Mouse (Mus musculus) stomach, embryonic 14.5 days (tissue): Measurements from ENCODE around the gene Psmd3. TPM values are rescaled to one million over a fixed set of nuclear protein-coding genes. Genes with fewer than 3 reads are reported as not detected.

Experiments used
- ATAC-seq: fragments of 200-750 bp; cut with Nextera tagmentation; 2 replicates; pipeline ENCODE4 v1.8.0; 2017; ENCODE audit warnings: low read depth, moderate TSS enrichment; ENCODE audit not compliant: insufficient number of reproducible peaks, insufficient read depth, low FRiP score
- H3K27ac ChIP-seq: fragments of 300-500 bp; sonication (generic); 2 replicates; pipeline ENCODE4 v1.5.1; 2014; ENCODE audit warnings: mild to moderate bottlenecking, low read length, moderate library complexity, mixed read lengths
- H3K27me3 ChIP-seq: fragments of 300-500 bp; sonication (generic); 2 replicates; pipeline ENCODE4 v1.6.1; 2014; ENCODE audit warnings: low read length, control low read depth, mixed read lengths; ENCODE audit not compliant: control insufficient read depth, insufficient read depth
- H3K36me3 ChIP-seq: fragments of 300-500 bp; sonication (generic); 2 replicates; pipeline ENCODE4 v1.6.1; 2014; ENCODE audit warnings: mild to moderate bottlenecking, control low read depth, low read length, moderate library complexity, mixed read lengths; ENCODE audit not compliant: control insufficient read depth, insufficient read depth
- H3K4me1 ChIP-seq: fragments of 300-500 bp; sonication (generic); 2 replicates; pipeline ENCODE4 v1.6.1; 2014; ENCODE audit warnings: low read length, control low read depth, mixed read lengths; ENCODE audit not compliant: control insufficient read depth, insufficient read depth
- H3K4me2 ChIP-seq: fragments of 300-500 bp; sonication (generic); replicated peaks from 2 replicates; pipeline ENCODE4 v1.6.1; 2014; ENCODE audit warnings: low read depth, low read length, control low read depth
- H3K4me3 ChIP-seq: fragments of 300-500 bp; sonication (generic); 2 replicates; pipeline ENCODE4 v1.5.1; 2014; ENCODE audit warnings: low read depth, low read length, control low read depth
- H3K9ac ChIP-seq: fragments of 300-500 bp; sonication (generic); replicated peaks from 2 replicates; pipeline ENCODE4 v1.6.1; 2014; ENCODE audit warnings: low read depth, mild to moderate bottlenecking, control low read depth, low read length, moderate library complexity, mixed read lengths
- H3K9me3 ChIP-seq: fragments of 300-500 bp; sonication (generic); 2 replicates; pipeline ENCODE4 v1.6.1; 2016; ENCODE audit warnings: low read depth, low read length, control low read depth; ENCODE audit not compliant: control insufficient read depth
- WGBS: fragments of 180-500 bp; shearing (Covaris S2); extraction: QIAGEN DNeasy Blood & Tissue Kit; methylation state at CpG from one replicate; pipeline ENCODE4 v1.1.7; 2014; 5-methylcytosine and 5-hydroxymethylcytosine counted together
- polyA plus RNA-seq: library from polyadenylated mRNA; unstranded; fragments of >200 nt; fragmentation: Nextera tagmentation; extraction: Ambion mirVana; gene quantifications from 2 replicates; pipeline ENCODE4 v1.2.1, GENCODE M21; 2014

Psmd3 gene
- polyA plus RNA-seq, 1 experiment from 2014 or later: 126 TPM

DNA sequence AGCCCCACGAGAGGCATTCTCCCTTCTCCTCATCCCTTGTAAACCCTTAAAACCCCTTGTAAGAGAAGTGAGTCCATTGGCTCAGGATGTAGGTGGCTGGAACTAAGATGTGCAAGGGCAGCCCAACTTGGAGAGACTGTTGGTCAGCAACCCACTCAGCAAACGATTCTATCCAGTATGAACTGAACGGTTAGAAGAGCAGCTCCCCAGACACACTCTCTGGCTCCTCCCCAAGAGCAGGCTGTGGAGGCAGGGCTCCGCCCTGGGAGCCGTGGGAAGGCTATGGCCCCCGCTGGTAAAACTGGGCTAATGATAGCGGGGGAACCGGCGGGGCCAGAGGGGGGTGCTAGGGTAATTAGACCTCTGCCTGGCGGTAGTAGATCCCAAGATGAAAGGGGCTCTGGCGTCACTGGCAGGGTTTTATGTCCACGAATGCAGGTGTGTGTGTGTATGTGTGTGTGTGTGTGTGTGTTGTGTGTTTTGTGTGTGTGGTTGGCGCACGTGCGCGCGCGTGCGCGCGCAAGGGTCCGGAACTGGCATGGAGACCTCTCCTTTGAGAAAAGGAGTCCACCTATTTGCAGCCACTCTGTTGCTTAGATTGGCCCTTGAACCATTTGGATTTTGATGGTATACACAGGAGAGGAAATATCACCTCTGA, 58.2 kb downstream of the Psmd3 start, which contains the start of gene Thra:
Thra (plus strand) TSS at position 246 of the 658 bp plus-strand sequence.
- Histone ChIP-seq H3K27ac (peak within 1 kb of the TSS; percentile 97), H3K9me3 (no peaks in the 10 kb centered on the region), H3K4me2 (peak within 1 kb of the TSS; percentile 84), H3K27me3 (no peaks in the 10 kb centered on the region), H3K4me3 (peak within 1 kb of the TSS; percentile 97), H3K4me1 (peaks cover 40% of the 10 kb centered on the region), H3K36me3 (no peaks in the 10 kb centered on the region), H3K9ac (peak within 1 kb of the TSS; percentile 89)
- peak; percentile 78 for ATAC-seq
- WGBS: under 1% methylated on average over 22 of the region's 22 CpGs

DNA sequence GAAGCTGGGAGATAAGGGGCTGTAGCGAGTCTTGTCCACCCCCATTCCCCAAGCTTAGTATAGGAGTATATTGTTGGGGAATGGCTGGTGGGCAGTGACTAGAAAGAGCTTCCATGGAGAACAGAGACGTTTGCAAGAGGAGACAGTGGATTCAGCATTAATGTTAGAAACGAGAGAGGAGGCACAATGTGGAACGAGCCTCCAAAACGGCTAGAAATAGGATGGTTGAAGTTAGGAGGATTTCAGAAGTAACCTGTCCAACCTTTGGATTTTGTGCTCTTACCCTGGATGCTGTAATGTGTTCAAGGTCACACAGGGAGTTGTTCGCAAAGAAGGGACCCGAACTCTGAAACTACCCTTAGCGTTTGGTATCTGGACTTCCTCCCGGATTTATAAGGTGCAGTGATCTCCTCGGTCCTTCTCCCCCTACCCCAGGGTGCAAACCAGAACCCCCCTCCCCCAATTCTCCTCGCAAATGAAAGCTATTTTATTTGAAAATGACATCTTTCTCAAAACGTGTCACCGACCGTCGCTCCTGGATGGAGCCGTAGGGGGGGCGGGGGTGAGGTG, 58.8 kb downstream of the Psmd3 start:
- H3K27me3 ChIP-seq: no peaks in the 10 kb centered on the region
- peak overlapping the region; percentile 89 for H3K9ac ChIP-seq
- peak overlapping the region; percentile 97 for H3K27ac ChIP-seq
- no peak for ATAC-seq
- no peaks in the 10 kb centered on the region for H3K36me3 ChIP-seq
- under 1% methylated on average over 17 of the region's 17 CpGs for WGBS
- peak overlapping the region; percentile 97 for H3K4me3 ChIP-seq
- H3K4me2 ChIP-seq: peak overlapping the region; percentile 84
- H3K9me3 ChIP-seq: no peaks in the 10 kb centered on the region
- H3K4me1 ChIP-seq: peaks cover 46% of the 10 kb centered on the region

DNA sequence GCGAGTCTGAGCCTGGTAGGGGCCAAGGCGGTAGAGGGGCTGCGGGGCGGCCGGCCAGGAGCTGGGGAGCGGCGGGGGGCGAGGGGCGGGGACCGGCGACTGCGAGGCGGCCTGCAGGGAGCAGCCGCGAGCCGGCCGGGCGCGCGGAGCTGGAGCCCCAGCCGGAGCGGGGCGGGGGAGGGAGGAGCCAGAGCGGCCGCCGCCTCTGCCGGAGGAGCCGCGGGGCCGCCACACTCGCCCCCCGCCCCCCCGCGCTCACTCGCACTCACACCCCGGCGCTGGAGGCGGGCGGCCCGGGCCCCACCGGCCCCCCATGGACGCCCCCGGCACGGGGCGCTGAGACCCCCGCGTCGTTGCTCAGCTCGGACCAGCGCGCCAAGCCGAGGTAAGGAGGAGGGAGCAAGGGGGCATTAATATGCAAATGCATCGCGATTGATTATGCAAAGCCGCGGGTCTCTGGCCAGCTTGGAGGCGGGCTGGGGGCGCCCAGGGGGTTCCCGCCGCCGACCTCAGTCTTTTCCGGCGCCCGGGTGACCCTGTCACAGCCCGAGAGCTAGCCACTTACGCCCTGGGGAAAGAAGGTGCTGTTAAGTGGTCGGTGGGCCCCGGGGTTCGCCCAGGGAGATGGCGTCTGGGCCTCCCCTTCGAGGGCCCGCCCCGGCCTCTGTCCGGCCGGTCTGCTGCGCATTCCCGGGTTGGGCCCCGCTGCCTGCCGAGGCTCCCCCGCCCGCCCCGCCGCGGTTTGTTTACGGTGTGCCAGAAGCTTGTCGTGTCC, 59.5 kb downstream of the Psmd3 start:
- Histone ChIP-seq H3K9ac (peak overlapping the region; percentile 89), H3K4me2 (peak overlapping the region; percentile 84), H3K9me3 (no peaks in the 10 kb centered on the region), H3K27me3 (no peaks in the 10 kb centered on the region), H3K4me3 (peak overlapping the region; percentile 97), H3K36me3 (no peaks in the 10 kb centered on the region), H3K27ac (peak overlapping the region; percentile 97), H3K4me1 (peaks cover 52% of the 10 kb centered on the region)
- under 1% methylated on average over 73 of the region's 86 CpGs for WGBS
- ATAC-seq: peak; percentile 74

DNA sequence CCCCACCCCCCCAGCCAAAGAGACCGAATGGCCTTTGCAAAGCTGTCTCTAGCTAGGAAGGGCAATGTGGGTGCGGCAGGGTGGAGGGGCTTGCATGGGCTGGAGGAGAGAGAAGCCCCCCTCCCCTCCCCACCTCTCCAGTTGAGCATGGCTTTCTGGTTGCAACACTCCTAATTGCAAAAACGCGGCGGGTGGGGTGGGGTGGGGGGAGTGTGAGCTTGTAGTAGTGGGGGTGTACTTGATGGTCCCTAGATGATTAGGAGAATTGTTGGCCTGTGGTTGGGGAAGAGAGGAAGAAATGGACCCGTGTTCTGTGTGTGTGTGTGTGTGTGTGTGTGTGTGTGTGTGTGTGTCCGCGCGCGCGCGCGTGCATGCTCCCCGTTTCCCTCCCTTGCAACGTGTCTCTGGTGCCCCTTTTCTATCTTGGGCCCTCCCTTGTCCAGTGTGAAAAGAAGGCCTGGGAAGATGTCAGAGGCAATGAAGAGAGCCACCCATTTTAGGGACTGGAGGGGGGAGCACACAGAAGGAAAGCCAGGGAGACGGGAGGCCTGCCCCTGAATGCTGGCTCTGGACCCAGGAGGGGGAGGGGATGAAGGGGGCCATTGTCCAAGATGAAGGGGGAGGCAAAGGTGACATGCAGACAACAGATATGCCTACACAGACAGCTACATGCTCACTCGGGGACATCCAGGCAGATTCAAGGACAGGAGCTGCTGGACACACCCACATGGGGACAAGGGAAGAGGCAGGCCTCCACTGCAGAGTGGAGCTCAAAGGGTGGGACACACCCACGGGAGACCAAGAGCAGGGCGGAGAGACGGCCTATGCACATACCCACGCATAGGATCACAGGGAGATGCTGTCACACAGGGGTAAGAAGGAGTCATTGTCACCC, 60.3 kb downstream of the Psmd3 start:
- Histone ChIP-seq H3K4me1 (peaks cover 60% of the 10 kb centered on the region), H3K36me3 (no peaks in the 10 kb centered on the region), H3K9me3 (no peaks in the 10 kb centered on the region), H3K9ac (peak overlapping the region; percentile 89), H3K4me3 (peak overlapping the region; percentile 97), H3K27me3 (no peaks in the 10 kb centered on the region), H3K27ac (peak overlapping the region; percentile 97), H3K4me2 (peak overlapping the region; percentile 84)
- 0 out of 2 replicates have a peak, but pooled peaks have one; percentile 2 for ATAC-seq
- 3% methylated on average over 21 of the region's 21 CpGs for WGBS

DNA sequence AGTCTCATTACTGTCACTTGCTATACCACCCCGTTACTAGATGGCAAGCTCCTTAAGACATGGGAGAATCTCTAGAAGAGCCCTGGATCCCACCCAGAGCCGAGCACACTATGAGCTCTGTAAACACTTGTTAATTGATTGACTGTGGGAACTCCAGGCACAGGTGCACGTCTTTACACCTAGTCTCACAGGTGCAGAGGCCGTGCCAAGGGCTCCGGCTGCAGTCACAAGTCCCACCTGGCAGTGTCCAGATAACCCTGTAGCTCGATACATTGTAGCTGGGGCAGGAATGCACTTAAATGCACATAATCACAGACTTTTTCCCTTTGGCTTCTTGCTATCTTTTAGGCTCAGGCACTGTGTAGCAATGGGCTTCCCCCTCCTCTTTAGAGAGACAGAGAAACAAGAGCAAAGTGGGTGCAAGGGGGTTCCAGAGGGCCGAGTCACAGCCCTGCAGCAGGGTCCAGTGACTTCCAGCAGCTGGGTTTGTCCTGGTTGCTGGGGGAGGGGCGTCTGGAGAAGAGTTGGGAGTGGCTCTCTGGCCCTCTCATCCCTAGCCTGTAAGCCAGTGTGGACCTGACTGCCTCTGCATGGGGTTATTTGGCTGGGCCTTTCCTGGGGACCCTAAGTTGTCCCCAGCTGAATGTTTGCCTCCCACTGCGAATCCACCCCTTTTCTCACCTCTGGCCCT, 61.4 kb downstream of the Psmd3 start:
- no peak for ATAC-seq

DNA sequence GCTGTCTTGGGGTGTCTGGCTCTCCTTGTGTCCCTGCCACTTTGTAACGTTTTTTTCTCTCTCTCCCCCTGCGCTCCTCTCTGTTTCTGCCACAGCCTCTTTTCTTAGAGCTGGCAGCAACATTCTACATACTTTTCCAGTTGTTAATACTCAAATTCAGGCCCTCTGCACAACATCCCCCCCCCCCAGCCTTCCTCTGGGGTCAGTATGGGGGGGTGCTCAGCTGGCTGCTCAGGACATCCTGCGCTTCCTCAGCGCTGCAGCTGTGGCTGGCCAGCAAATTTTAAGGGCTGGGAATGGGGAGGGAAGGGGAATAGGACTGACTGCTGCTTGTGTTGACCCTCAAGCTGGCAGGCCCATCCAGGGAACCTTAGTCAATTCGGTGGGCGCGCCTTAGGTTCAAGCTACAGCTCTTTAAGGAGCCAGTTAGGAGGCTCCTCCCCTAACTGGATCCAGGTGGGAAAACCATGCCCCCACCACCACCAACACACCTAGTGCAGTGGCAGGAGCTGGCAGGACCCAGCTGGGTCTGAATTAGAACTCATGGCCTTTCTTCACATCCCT, 62.2 kb downstream of the Psmd3 start:
- 34% methylated on average over 7 of the region's 7 CpGs for WGBS
- Histone ChIP-seq H3K27me3 (no peaks in the 10 kb centered on the region), H3K9ac (peak overlapping the region; percentile 30; the same call in 1 of the 2 replicates)

More for the DNA sequence above, 61.4 kb downstream of the Psmd3 start:
- WGBS: 3% methylated on average over 9 of the region's 9 CpGs
- Histone ChIP-seq H3K9ac (peak overlapping the region; percentile 30; the same call in 1 of the 2 replicates), H3K27ac (peak overlapping the region; percentile 97), H3K9me3 (no peaks in the 10 kb centered on the region), H3K4me1 (peaks cover 71% of the 10 kb centered on the region), H3K36me3 (no peaks in the 10 kb centered on the region), H3K4me3 (peak overlapping the region; percentile 97), H3K27me3 (no peaks in the 10 kb centered on the region), H3K4me2 (peak overlapping the region; percentile 84)

More for the DNA sequence above, 62.2 kb downstream of the Psmd3 start:
- ATAC-seq: no peak
- Histone ChIP-seq H3K36me3 (no peaks in the 10 kb centered on the region), H3K4me3 (peak overlapping the region; percentile 97), H3K27ac (peak overlapping the region; percentile 97), H3K4me2 (peak overlapping the region; percentile 84), H3K4me1 (peaks cover 79% of the 10 kb centered on the region), H3K9me3 (no peaks in the 10 kb centered on the region)
